Mouse (Mus musculus) CH12.LX (cell line): Measurements from ENCODE around the gene Slc17a9. TPM values are rescaled to one million over a fixed set of nuclear protein-coding genes. Genes with fewer than 3 reads are reported as not detected.

Source experiments
- DNase-seq: peaks from one replicate; pipeline ENCODE4 v3.0.0-alpha.2; 2013; ENCODE audit errors: extremely low read depth
- H3K27ac ChIP-seq: 2 replicates; pipeline ENCODE4 v1.5.1; 2012; ENCODE audit warnings: low read depth, mild to moderate bottlenecking, control low read depth, moderate library complexity; ENCODE audit not compliant: insufficient read depth
- H3K27me3 ChIP-seq: replicated peaks from 2 replicates; pipeline ENCODE3; 2012; ENCODE audit warnings: inconsistent platforms
- H3K36me3 ChIP-seq, 2 experiments: replicated peaks in 1 of 2; 2 replicates each; pipeline versions ENCODE3 to v1.6.1; 2012; ENCODE audit warnings: inconsistent platforms in 1 of 2, low read length in 1 of 2, mild to moderate bottlenecking in 1 of 2, mixed read lengths in 1 of 2, moderate library complexity in 1 of 2; ENCODE audit not compliant: control insufficient read depth in 1 of 2, insufficient read depth in 1 of 2
- H3K4me1 ChIP-seq, 2 experiments: 2 replicates each; pipeline ENCODE4 v1.6.1; 2012; ENCODE audit warnings: inconsistent platforms in 1 of 2, moderate library complexity in 1 of 2; ENCODE audit not compliant: insufficient read depth in 2 of 2, control insufficient read depth in 1 of 2
- H3K4me2 ChIP-seq: 2 replicates; pipeline ENCODE4 v1.6.1; 2012; ENCODE audit warnings: low read depth, mild to moderate bottlenecking, control low read depth; ENCODE audit not compliant: poor library complexity, insufficient read depth, severe bottlenecking
- H3K4me3 ChIP-seq, 3 experiments: fragments of 150-350 bp in 1 of 3; sonication (generic) in 1 of 3; replicated peaks in 1 of 3; 2 replicates each; pipeline versions ENCODE3 to v1.5.1; 2011 to 2012; ENCODE audit warnings: low read depth in 2 of 3, low read length in 2 of 3, mild to moderate bottlenecking in 2 of 3, moderate library complexity in 2 of 3, control low read depth in 1 of 3, improper control_type of control experiment in 1 of 3, inconsistent platforms in 1 of 3, mixed read lengths in 1 of 3; ENCODE audit not compliant: poor library complexity in 1 of 3
- H3K79me2 ChIP-seq: replicated peaks from 2 replicates; pipeline ENCODE4 v1.6.1; 2012; ENCODE audit warnings: mild to moderate bottlenecking, moderate library complexity; ENCODE audit not compliant: control insufficient read depth, poor library complexity, insufficient read depth, severe bottlenecking; ENCODE audit errors: extremely low read depth
- H3K9ac ChIP-seq: 2 replicates; pipeline ENCODE4 v1.6.1; 2012; ENCODE audit warnings: low read depth, mild to moderate bottlenecking, control low read depth, moderate library complexity; ENCODE audit not compliant: insufficient read depth
- H3K9me3 ChIP-seq: replicated peaks from 2 replicates; pipeline ENCODE3; 2012; ENCODE audit warnings: low read length, inconsistent platforms, mixed read lengths
- BHLHE40 ChIP-seq: IDR thresholded peaks from 2 replicates; pipeline ENCODE4 v1.6.1; 2011; ENCODE audit warnings: mild to moderate bottlenecking, low read depth, low read length, improper control_type of control experiment
- CHD1 ChIP-seq: IDR thresholded peaks from 2 replicates; pipeline ENCODE4 v1.6.1; 2012; ENCODE audit warnings: low read depth, low read length, improper control_type of control experiment, inconsistent platforms
- CHD2 ChIP-seq: IDR thresholded peaks from 2 replicates; pipeline ENCODE4 v1.6.1; 2011; ENCODE audit warnings: low read length, improper control_type of control experiment
- CTCF ChIP-seq, 2 experiments: IDR thresholded peaks in 1 of 2; conservative IDR thresholded peaks in 1 of 2; 2 replicates each; pipeline ENCODE4 v1.5.1; 2011 to 2012; ENCODE audit warnings: low read depth in 2 of 2, low read length in 2 of 2, improper control_type of control experiment in 1 of 2, inconsistent platforms in 1 of 2, mild to moderate bottlenecking in 1 of 2, moderate library complexity in 1 of 2
- E2F4 ChIP-seq: IDR thresholded peaks from 2 replicates; pipeline ENCODE4 v1.6.1; 2011; ENCODE audit warnings: low read depth, low read length, improper control_type of control experiment; ENCODE audit not compliant: insufficient replicate concordance
- ELF1 ChIP-seq: IDR thresholded peaks from 2 replicates; pipeline ENCODE4 v1.6.1; 2014; ENCODE audit warnings: low read depth, mild to moderate bottlenecking, inconsistent platforms, low read length, improper control_type of control experiment
- EP300 ChIP-seq: IDR thresholded peaks from 2 replicates; pipeline ENCODE4 v1.6.1; 2011; ENCODE audit warnings: low read length, improper control_type of control experiment
- ETS1 ChIP-seq: conservative IDR thresholded peaks from 2 replicates; pipeline ENCODE4 v1.6.1; 2012; ENCODE audit warnings: low read depth, mild to moderate bottlenecking, inconsistent platforms, low read length, improper control_type of control experiment, moderate library complexity
- GABPA ChIP-seq: IDR thresholded peaks from 2 replicates; pipeline ENCODE4 v1.6.1; 2012; ENCODE audit warnings: low read depth, low read length, improper control_type of control experiment, inconsistent platforms; ENCODE audit not compliant: insufficient replicate concordance
- IRF4 ChIP-seq: IDR thresholded peaks from 2 replicates; pipeline ENCODE4 v1.6.1; 2014; ENCODE audit warnings: low read depth, mild to moderate bottlenecking, inconsistent platforms, low read length, improper control_type of control experiment
- JUN ChIP-seq: IDR thresholded peaks from 2 replicates; pipeline ENCODE4 v1.6.1; 2011; ENCODE audit warnings: low read depth, mild to moderate bottlenecking, low read length, improper control_type of control experiment, moderate library complexity; ENCODE audit not compliant: insufficient read depth
- JUND ChIP-seq: conservative IDR thresholded peaks from 2 replicates; pipeline ENCODE4 v1.6.1; 2011; ENCODE audit warnings: low read depth, low read length, improper control_type of control experiment
- MAFK ChIP-seq: IDR thresholded peaks from 2 replicates; pipeline ENCODE4 v1.6.1; 2011; ENCODE audit warnings: low read length, improper control_type of control experiment; ENCODE audit not compliant: insufficient replicate concordance
- MAX ChIP-seq: IDR thresholded peaks from 2 replicates; pipeline ENCODE4 v1.6.1; 2011; ENCODE audit warnings: low read length, improper control_type of control experiment
- MAZ ChIP-seq: IDR thresholded peaks from 2 replicates; pipeline ENCODE4 v1.6.1; 2012; ENCODE audit warnings: low read depth, mild to moderate bottlenecking, inconsistent platforms, low read length, improper control_type of control experiment, moderate library complexity
- MXI1 ChIP-seq: IDR thresholded peaks from 2 replicates; pipeline ENCODE4 v1.6.1; 2011; ENCODE audit warnings: mild to moderate bottlenecking, low read depth, low read length, improper control_type of control experiment
- MYC ChIP-seq: IDR thresholded peaks from 2 replicates; pipeline ENCODE4 v1.6.1; 2011; ENCODE audit warnings: low read depth, mild to moderate bottlenecking, improper control_type of control experiment, low read length
- NELFE ChIP-seq: IDR thresholded peaks from 2 replicates; pipeline ENCODE4 v1.6.1; 2011; ENCODE audit warnings: low read depth, low read length, improper control_type of control experiment
- NRF1 ChIP-seq: IDR thresholded peaks from 2 replicates; pipeline ENCODE4 v1.6.1; 2014; ENCODE audit warnings: low read depth, mild to moderate bottlenecking, inconsistent platforms, low read length, improper control_type of control experiment, moderate library complexity
- PAX5 ChIP-seq: IDR thresholded peaks from 2 replicates; pipeline ENCODE4 v1.6.1; 2012; ENCODE audit warnings: low read length, inconsistent platforms, mixed read lengths
- POLR2A ChIP-seq: IDR thresholded peaks from 2 replicates; pipeline ENCODE4 v1.6.1; 2011; ENCODE audit warnings: low read depth, mild to moderate bottlenecking, improper control_type of control experiment, low read length
- POLR2AphosphoS2 ChIP-seq: IDR thresholded peaks from 2 replicates; pipeline ENCODE4 v1.6.1; 2011; ENCODE audit warnings: low read depth, low read length, improper control_type of control experiment
- RAD21 ChIP-seq: IDR thresholded peaks from 2 replicates; pipeline ENCODE4 v1.6.1; 2011; ENCODE audit warnings: low read depth, mild to moderate bottlenecking, low read length, improper control_type of control experiment, moderate library complexity
- RCOR1 ChIP-seq: conservative IDR thresholded peaks from 2 replicates; pipeline ENCODE4 v1.6.1; 2012; ENCODE audit warnings: low read depth, mild to moderate bottlenecking, inconsistent platforms, low read length, improper control_type of control experiment
- SIN3A ChIP-seq: IDR thresholded peaks from 2 replicates; pipeline ENCODE4 v1.6.1; 2012; ENCODE audit warnings: low read length, improper control_type of control experiment, inconsistent platforms
- SMC3 ChIP-seq: IDR thresholded peaks from 2 replicates; pipeline ENCODE4 v1.6.1; 2011; ENCODE audit warnings: low read depth, low read length, improper control_type of control experiment
- TBP ChIP-seq: conservative IDR thresholded peaks from 2 replicates; pipeline ENCODE4 v1.6.1; 2011; ENCODE audit warnings: low read depth, low read length, improper control_type of control experiment
- TCF12 ChIP-seq: IDR thresholded peaks from 2 replicates; pipeline ENCODE4 v1.6.1; 2014; ENCODE audit warnings: low read depth, mild to moderate bottlenecking, inconsistent platforms, low read length, improper control_type of control experiment
- UBTF ChIP-seq: IDR thresholded peaks from 2 replicates; pipeline ENCODE4 v1.6.1; 2012; ENCODE audit warnings: low read depth, mild to moderate bottlenecking, inconsistent platforms, low read length, improper control_type of control experiment, moderate library complexity
- USF1 ChIP-seq: IDR thresholded peaks from 2 replicates; pipeline ENCODE4 v1.6.1; 2014; ENCODE audit warnings: low read depth, mild to moderate bottlenecking, inconsistent platforms, low read length, improper control_type of control experiment
- USF2 ChIP-seq: conservative IDR thresholded peaks from 2 replicates; pipeline ENCODE4 v1.6.1; 2011; ENCODE audit warnings: low read depth, low read length, improper control_type of control experiment
- ZKSCAN1 ChIP-seq: IDR thresholded peaks from 2 replicates; pipeline ENCODE4 v1.6.1; 2012; ENCODE audit warnings: low read depth, inconsistent platforms, low read length, improper control_type of control experiment, borderline replicate concordance
- ZMIZ1 ChIP-seq: IDR thresholded peaks from 2 replicates; pipeline ENCODE4 v1.6.1; 2012; ENCODE audit warnings: low read depth, mild to moderate bottlenecking, inconsistent platforms, low read length, improper control_type of control experiment
- dilution Hi-C: fragments of 300-500 bp; cut with MboI; formaldehyde crosslinking; loops from 2 replicates; pipeline ENCODE4 v1.14.3; 2020; ENCODE audit warnings: low sequenced_read_pairs; ENCODE audit not compliant: extremely low pct_unique_long_range_greater_than_20kb, extremely low pct_ligation_motif_present
- in situ Hi-C: fragments of 300-500 bp; cut with MboI; formaldehyde crosslinking; loops from 3 replicates; pipeline ENCODE4 v1.14.3; 2019; ENCODE audit warnings: low sequenced_read_pairs, low pct_ligation_motif_present, low pct_unique_long_range_greater_than_20kb, mixed read lengths
- polyA plus RNA-seq: library from polyadenylated mRNA; unstranded; fragments of >175 nt; gene quantifications from 2 replicates; pipeline ENCODE4 v1.2.1, GENCODE M21; 2012; ENCODE audit warnings: low read depth; ENCODE audit not compliant: insufficient read length
- total RNA-seq, 2 experiments: library from RNA; depleted of rRNA; stranded (reverse); fragments of 300-350 nt in 1 of 2; fragments of >200 nt in 1 of 2; gene quantifications; 2 replicates each; pipeline ENCODE4 v1.2.3; 2012 to 2014

The Slc17a9 gene
- total and polyA plus RNA-seq, 3 experiments: 7.2 to 23.7 (median 13.4) TPM

DNA sequence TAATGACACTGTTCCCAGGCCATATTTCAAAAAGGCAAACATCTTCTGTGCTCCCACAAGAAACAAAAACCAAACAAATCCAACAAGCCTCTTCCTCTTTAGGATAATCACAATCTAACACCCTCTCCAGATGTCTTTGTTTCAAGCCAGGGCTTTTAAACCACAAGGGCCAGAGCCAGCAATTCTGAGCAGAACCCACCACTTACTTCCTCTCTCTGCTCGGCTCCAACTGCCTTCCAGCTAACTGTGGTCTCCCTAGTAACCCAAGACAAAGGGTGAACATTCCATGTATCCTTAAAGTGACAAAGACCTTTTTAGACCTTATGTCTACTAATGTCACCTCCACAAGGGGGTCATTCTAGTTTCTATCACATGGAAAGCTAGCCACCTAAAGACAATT is 32.4 kb upstream of the Slc17a9 start:
- in situ Hi-C loops: no loop called here
- Histone ChIP-seq H3K9me3 (no peaks in the 10 kb centered on the region), H3K36me3 (peaks cover 31 to 44% of the 10 kb centered on the region in 2 experiments), H3K4me2 (0 out of 2 replicates have a peak overlapping the region, but pooled peaks have one; percentile 7), H3K27ac (no peak overlapping the region), H3K4me1 (peaks cover 34 to 80% of the 10 kb centered on the region in 2 experiments), H3K4me3 (no peak overlapping the region), H3K27me3 (no peaks in the 10 kb centered on the region), H3K79me2 (peaks cover 65% of the 10 kb centered on the region), H3K9ac (no peak overlapping the region)
- DNase-seq: no peak
- dilution Hi-C loops: no loop called here
- no peak for TF ChIP-seq NELFE
- TF ChIP-seq EP300: peak; percentile 41; the same call in 1 of the 2 replicates
- no peak for TF ChIP-seq MXI1

DNA sequence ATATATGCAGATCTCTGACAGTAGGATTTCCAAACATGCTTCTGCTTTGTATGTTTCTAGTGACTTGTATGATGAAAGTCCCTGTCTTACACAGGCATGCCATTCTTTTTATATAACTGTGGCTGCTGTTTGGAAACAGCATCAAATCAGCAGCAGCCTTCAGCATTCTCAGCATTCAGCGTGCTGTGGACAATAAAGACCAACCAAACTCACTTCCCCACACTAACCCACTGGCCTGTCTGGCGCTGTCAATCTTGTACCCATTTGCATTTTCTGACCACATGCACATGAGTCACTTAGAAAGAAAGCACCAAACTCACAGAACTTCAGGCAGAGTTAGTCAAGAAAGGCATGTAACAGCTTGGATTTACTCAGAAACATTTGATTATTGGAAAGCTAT is 29.9 kb upstream of the Slc17a9 start:
- peaks cover 33 to 93% of the 10 kb centered on the region in 2 experiments for H3K4me1 ChIP-seq
- peak overlapping the region; percentile 29; the same call in 1 of the 2 replicates for H3K4me2 ChIP-seq
- dilution Hi-C loops: no loop called here
- H3K36me3 ChIP-seq: peaks cover 7 to 22% of the 10 kb centered on the region in 2 experiments
- no peak overlapping the region for H3K9ac ChIP-seq
- H3K27ac ChIP-seq: no peak overlapping the region
- H3K27me3 ChIP-seq: no peaks in the 10 kb centered on the region
- TF ChIP-seq NRF1 (no peak), ELF1 (no peak), NELFE (no peak), MAX (peak; percentile 25; the same call in 1 of the 2 replicates), POLR2AphosphoS2 (0 out of 2 replicates have a peak, but pooled peaks have one; percentile 36), CTCF (conservative IDR thresholded peaks at IDR 0.05 in 1 of 2, IDR thresholded peaks at IDR 0.05 in 1 of 2; ENCODE audit: low read depth in 2 of 2, low read length in 2 of 2) (no peak), IRF4 (peak; percentile 34; the same call in 1 of the 2 replicates), MYC (peak; percentile 77), CHD2 (no peak), USF1 (no peak), TBP (no peak), MXI1 (peak; percentile 77), RAD21 (no peak), ZMIZ1 (no peak), MAFK (0 out of 2 replicates have a peak, but pooled peaks have one; percentile 36), MAZ (0 out of 2 replicates have a peak, but pooled peaks have one; percentile 13), E2F4 (no peak), TCF12 (no peak), RCOR1 (no peak), JUND (peak; percentile 47; the same call in 1 of the 2 replicates), CHD1 (no peak), GABPA (no peak), SMC3 (no peak), ETS1 (peak; percentile 44), SIN3A (peak; percentile 38; the same call in 1 of the 2 replicates), USF2 (no peak), EP300 (peak; percentile 43), JUN (peak; percentile 21; the same call in 1 of the 2 replicates), PAX5 (no peak), BHLHE40 (peak; percentile 97), POLR2A (no peak), UBTF (no peak), ZKSCAN1 (no peak)
- TF ChIP-seq, all 38 proteins: peak for 13
- Histone ChIP-seq H3K79me2 (peaks cover 91% of the 10 kb centered on the region), H3K4me3 (no peak overlapping the region), H3K9me3 (no peaks in the 10 kb centered on the region)
- in situ Hi-C loops: no loop called here
- peak; percentile 68 for DNase-seq
